Mouse (Mus musculus) midbrain, embryonic 13.5 days (tissue): ENCODE data around the gene Kcnq1. TPM values are rescaled to one million over a fixed set of nuclear protein-coding genes. Genes with fewer than 3 reads are reported as not detected.
A peak's percentile ranks its signal among the peaks of the same experiment; 100 is the strongest.

ENCODE experiments used
- ATAC-seq: fragments of 200-750 bp; cut with Nextera tagmentation; 2 replicates; pipeline ENCODE4 v1.8.0; 2017; ENCODE audit warnings: mild to moderate bottlenecking, moderate TSS enrichment, moderate library complexity
- H3K27ac ChIP-seq: fragments of 300-500 bp; sonication (generic); 2 replicates; pipeline ENCODE4 v1.5.1; 2015; ENCODE audit warnings: inconsistent platforms, mild to moderate bottlenecking, moderate library complexity
- H3K27me3 ChIP-seq: fragments of 300-500 bp; sonication (generic); 2 replicates; pipeline ENCODE4 v1.6.1; 2015; ENCODE audit warnings: mild to moderate bottlenecking, inconsistent platforms
- H3K36me3 ChIP-seq: fragments of 300-500 bp; sonication (generic); 2 replicates; pipeline ENCODE4 v1.6.1; 2015; ENCODE audit warnings: mild to moderate bottlenecking, inconsistent platforms
- H3K4me1 ChIP-seq: fragments of 300-500 bp; sonication (generic); replicated peaks from 2 replicates; pipeline ENCODE4 v1.6.1; 2015; ENCODE audit warnings: inconsistent platforms
- H3K4me2 ChIP-seq: fragments of 300-500 bp; sonication (generic); replicated peaks from 2 replicates; pipeline ENCODE4 v1.6.1; 2015; ENCODE audit warnings: moderate library complexity, mild to moderate bottlenecking, inconsistent platforms
- H3K4me3 ChIP-seq: fragments of 300-500 bp; sonication (generic); replicated peaks from 2 replicates; pipeline ENCODE4 v1.5.1; 2015; ENCODE audit warnings: mild to moderate bottlenecking, inconsistent platforms
- H3K9ac ChIP-seq: fragments of 300-500 bp; sonication (generic); replicated peaks from 2 replicates; pipeline ENCODE4 v1.6.1; 2015; ENCODE audit warnings: mild to moderate bottlenecking, inconsistent platforms
- H3K9me3 ChIP-seq: fragments of 300-500 bp; sonication (generic); 2 replicates; pipeline ENCODE4 v1.6.1; 2016; ENCODE audit warnings: mild to moderate bottlenecking, inconsistent platforms
- WGBS: fragments of 180-500 bp; shearing (Covaris S2); methylation state at CpG from one replicate; pipeline ENCODE4 v1.1.7; 2015; 5-methylcytosine and 5-hydroxymethylcytosine counted together
- polyA plus RNA-seq: library from polyadenylated mRNA; unstranded; fragments of >200 nt; fragmentation: Nextera tagmentation; extraction: Ambion mirVana; gene quantifications from 2 replicates; pipeline ENCODE4 v1.2.1, GENCODE M21; 2015

Gene Kcnq1
- polyA plus RNA-seq, 1 experiment from 2014 or later, result 0.89 TPM

DNA sequence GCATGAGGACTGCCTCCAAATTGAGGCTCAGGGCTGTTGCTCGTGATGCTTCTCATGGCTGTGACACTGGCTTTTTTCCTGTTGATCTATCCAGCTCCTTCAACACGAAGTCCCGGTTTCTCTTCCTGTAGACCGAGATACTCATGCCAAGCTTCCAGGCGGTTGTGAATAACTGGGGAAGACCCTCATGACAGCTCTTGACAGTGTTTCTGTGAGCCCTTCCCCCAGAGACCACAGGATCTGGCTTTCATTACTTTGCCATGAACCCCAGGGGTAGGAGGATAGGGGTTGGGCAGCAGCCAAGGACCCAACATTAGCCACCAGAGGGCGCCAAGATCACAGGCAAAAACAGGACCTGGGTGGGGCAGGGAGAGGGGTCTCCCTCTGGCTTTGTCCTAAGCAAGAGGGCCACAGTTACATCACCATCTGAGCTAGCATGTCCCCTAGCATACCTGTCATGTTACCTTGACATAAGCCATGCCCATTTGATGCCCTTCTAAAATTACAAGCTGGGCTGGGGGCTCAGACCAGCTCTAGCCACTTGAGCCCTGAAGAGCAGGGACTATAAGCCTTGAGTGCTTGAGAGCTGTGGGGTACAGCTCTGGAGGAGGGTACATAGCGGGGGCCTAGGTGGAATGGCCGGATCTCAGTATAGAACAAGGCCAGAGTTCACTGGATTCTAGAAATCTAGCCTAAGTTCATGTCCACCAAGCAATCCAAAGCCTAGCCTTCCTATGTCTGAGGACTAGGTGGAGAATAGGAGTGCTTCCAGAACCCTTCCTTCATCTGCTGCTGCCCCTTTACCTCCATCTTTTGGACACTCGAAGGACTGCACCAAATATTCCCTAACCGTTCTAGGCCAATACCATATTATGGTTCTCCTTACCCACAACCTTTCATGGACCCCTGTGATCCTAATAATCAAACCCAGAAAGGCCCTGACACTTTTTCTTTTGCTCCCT is 11.3 kb upstream of the Kcnq1 start, which contains the start of gene Trpm5:
TSS of gene Trpm5 (minus strand) at position 51 of the 962 bp plus-strand sequence.
- WGBS, result 55% methylated on average over 10 of the region's 10 CpGs
- H3K4me3 ChIP-seq, result no peak within 1 kb of the TSS
- ATAC-seq, result no peak
- H3K4me2 ChIP-seq, result no peak within 1 kb of the TSS
- no peaks in the 10 kb centered on the region for H3K4me1 ChIP-seq
- no peak within 1 kb of the TSS for H3K27ac ChIP-seq
- no peak within 1 kb of the TSS for H3K9ac ChIP-seq
- H3K27me3 ChIP-seq, result no peaks in the 10 kb centered on the region
- H3K9me3 ChIP-seq, result no peaks in the 10 kb centered on the region
- no peaks in the 10 kb centered on the region for H3K36me3 ChIP-seq

DNA sequence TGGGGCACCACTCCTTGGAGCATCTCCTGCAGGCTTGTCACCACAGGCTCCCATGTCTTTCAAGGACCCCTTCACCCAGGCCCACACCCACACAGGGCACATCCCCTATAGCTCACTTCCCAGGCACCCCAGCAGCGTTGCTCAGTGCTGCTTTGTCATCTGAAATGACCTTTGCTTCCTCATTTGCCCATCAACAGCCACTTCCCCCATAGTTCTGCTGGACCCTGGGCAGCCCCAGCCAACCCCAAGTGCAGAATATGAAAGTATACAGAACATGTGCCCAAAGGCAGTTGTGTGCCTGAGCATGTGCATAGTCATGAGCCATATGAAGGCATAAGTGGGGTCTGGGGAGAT is 10.6 kb upstream of the Kcnq1 start:
- no peak for ATAC-seq
- no peak overlapping the region for H3K27ac ChIP-seq
- 62% methylated on average over 1 of the region's 1 CpGs for WGBS
- H3K4me3 ChIP-seq, result no peak overlapping the region
- H3K36me3 ChIP-seq, result no peaks in the 10 kb centered on the region
- no peaks in the 10 kb centered on the region for H3K9me3 ChIP-seq
- no peaks in the 10 kb centered on the region for H3K4me1 ChIP-seq
- no peak overlapping the region for H3K4me2 ChIP-seq
- H3K27me3 ChIP-seq, result 0 out of 2 replicates have a peak, but pooled peaks cover 3% of the 10 kb centered on the region
- H3K9ac ChIP-seq, result no peak overlapping the region

DNA sequence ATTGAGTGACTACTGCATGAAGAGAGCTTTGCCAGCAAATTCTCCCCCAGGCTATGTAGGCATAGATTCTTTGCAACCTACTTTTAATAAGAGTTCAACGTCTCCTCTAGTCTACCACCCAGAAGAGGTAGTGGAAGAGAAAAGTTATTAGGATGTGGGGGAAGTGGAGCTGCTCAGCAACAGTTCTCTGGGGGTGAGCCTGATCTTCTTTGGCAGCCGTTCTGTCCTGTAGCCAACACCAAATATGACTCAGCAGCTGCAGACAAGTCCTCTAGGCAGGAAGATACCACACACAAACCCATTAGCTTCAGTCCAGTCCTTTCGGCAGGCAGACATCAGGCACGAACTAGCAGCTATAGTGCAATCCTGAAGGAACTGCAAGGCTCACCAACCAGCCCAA is 5.4 kb upstream of the Kcnq1 start:
- no peak for ATAC-seq
- WGBS, result 80% methylated on average over 4 of the region's 4 CpGs
- H3K4me1 ChIP-seq, result no peaks in the 10 kb centered on the region
- H3K4me2 ChIP-seq, result no peak overlapping the region
- no peak overlapping the region for H3K4me3 ChIP-seq
- H3K9ac ChIP-seq, result no peak overlapping the region
- peaks cover 21% of the 10 kb centered on the region for H3K27me3 ChIP-seq
- H3K36me3 ChIP-seq, result no peaks in the 10 kb centered on the region
- H3K9me3 ChIP-seq, result no peaks in the 10 kb centered on the region
- no peak overlapping the region for H3K27ac ChIP-seq

DNA sequence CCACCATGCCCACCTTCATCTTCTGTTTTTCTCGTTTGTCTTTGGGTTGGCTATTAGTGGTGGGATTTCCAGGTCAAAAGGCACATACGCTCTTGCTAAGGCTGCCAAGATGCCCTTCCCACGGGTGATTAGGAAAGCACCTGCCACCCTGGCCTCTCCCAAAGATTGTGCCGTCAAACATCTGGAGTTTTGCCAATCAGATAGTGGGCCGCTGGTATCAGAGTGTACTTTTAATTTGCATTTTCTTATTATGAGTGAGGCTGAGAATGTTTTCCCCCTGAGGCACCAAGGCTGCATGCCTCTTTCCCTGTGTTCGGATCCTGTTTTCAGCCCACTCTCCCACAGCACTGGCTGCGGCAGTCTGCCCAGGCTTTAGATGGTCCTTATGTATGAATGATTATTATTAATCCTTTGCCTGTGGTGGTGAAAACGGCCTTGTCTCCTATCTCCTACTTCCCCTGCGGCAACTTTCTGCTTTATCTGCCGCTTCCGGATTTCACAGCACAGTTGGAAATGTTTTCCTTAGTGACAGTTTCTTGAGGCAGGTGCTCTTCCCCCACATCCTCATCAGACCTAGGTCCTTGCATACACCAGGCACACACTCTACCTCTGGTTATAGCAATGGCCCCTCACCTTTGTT is 784 bp upstream of the Kcnq1 start:
- H3K4me2 ChIP-seq, result no peak overlapping the region
- H3K27ac ChIP-seq, result no peak overlapping the region
- 73% methylated on average over 11 of the region's 11 CpGs for WGBS
- H3K9me3 ChIP-seq, result no peaks in the 10 kb centered on the region
- no peak overlapping the region for H3K4me3 ChIP-seq
- H3K27me3 ChIP-seq, result peaks cover 60% of the 10 kb centered on the region
- H3K9ac ChIP-seq, result no peak overlapping the region
- no peaks in the 10 kb centered on the region for H3K36me3 ChIP-seq
- no peak for ATAC-seq
- peaks cover 10% of the 10 kb centered on the region for H3K4me1 ChIP-seq

DNA sequence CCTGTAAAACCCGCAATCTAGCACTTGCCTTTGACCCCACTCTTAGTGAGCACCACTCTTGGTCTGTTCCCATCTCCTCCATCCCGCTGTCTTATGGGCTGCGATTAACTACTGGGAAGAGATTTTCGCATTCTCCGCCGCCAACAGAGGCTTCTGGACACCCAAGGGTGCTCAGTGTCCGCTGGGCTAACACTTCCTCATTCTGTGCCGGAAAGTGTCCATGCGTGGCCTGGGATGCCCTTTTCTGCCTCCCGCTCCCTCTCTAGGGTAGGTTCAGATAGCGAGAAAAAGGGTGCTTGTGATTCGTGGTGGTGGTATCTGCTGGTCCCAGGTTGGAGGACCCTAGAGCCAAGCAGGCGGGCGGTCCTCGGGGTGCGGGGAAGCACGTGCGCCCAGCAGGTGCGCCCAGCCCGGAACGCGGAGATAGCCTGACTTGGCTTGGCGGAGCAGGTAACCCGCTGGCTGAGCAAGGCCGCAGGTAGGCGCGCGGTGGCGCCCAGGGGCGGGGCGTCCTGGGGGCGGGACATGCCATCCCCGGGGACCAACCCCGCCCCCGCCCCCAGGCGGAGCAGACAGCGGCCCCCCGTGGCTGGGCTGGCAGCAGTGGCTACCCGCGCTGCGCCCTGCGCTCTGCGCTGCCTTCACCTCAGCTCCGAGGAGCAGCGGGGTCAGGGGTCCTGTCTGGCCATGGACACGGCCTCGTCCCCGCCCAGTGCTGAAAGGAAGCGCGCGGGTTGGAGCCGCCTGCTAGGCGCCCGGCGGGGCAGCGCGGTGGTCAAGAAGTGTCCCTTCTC is 707 bp downstream of the Kcnq1 start:
- no peaks in the 10 kb centered on the region for H3K36me3 ChIP-seq
- 10% methylated on average over 45 of the region's 57 CpGs for WGBS
- H3K27ac ChIP-seq, result no peak overlapping the region
- H3K4me3 ChIP-seq, result peak overlapping the region; percentile 25
- H3K9ac ChIP-seq, result no peak overlapping the region
- H3K27me3 ChIP-seq, result peaks cover 60% of the 10 kb centered on the region
- no peak for ATAC-seq
- no peaks in the 10 kb centered on the region for H3K9me3 ChIP-seq
- peaks cover 10% of the 10 kb centered on the region for H3K4me1 ChIP-seq
- H3K4me2 ChIP-seq, result peak overlapping the region; percentile 48

DNA sequence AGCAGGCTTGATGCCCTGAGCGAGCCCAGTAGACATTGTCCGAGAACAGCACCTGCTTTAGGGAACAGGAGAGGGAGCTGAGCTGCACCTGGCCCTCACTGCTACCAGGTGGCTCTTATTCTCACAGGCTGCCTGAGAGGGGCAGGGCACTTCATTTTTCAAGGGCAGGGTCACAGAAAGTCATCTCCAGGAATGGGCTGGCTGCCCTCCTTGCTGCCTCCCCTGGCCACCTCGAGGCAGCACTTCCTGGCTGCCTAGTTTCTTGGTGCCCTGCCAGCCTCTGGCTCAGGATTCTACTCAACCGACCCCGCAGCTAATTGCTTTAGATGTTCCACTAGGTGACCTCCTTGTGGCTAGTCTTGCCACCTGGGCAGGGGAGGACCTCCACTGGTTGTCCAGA is 2.0 kb downstream of the Kcnq1 start:
- Histone ChIP-seq H3K4me2 (no peak overlapping the region), H3K27ac (no peak overlapping the region), H3K9ac (no peak overlapping the region), H3K36me3 (no peaks in the 10 kb centered on the region), H3K27me3 (peaks cover 60% of the 10 kb centered on the region), H3K9me3 (no peaks in the 10 kb centered on the region), H3K4me1 (peaks cover 10% of the 10 kb centered on the region), H3K4me3 (no peak overlapping the region)
- 40% methylated on average over 5 of the region's 5 CpGs for WGBS
- ATAC-seq, result no peak

DNA sequence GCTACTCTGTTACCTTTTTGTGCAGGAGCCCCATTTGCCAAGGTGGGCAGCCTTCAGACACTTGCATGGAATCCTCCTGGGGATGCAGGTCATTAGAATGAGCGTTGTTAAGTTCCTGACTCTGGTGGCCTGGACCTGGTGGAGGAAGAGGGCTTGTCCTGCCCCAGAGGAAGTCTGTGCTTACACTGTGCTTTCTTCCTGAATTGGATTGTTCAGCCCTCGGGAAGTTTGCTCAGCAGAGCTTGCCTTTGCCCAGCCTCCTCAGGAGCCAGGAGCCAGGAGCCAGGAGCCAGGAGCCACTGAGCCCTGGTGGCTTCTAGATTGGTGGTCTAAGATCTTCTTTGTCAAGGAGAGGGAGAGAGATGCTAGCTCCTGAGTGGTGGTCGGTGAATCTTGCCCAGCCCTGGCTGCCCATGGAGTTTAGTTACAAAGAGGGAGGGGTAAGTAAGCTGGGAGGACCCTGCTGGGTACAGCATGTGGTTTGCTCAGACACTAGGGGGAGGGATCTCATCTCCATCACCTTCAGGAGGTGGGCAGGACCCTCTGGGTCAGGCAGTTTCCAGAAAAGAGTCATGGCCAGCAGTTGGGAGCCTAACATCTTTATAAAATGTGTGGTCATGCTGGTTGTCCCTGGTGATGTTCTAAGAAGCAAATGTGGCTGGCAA is 3.0 kb downstream of the Kcnq1 start:
- peaks cover 55% of the 10 kb centered on the region for H3K27me3 ChIP-seq
- no peak for ATAC-seq
- H3K36me3 ChIP-seq, result no peaks in the 10 kb centered on the region
- no peaks in the 10 kb centered on the region for H3K9me3 ChIP-seq
- WGBS, result 29% methylated on average over 3 of the region's 3 CpGs
- no peak overlapping the region for H3K9ac ChIP-seq
- no peak overlapping the region for H3K4me3 ChIP-seq
- H3K4me1 ChIP-seq, result peaks cover 10% of the 10 kb centered on the region
- H3K27ac ChIP-seq, result no peak overlapping the region
- no peak overlapping the region for H3K4me2 ChIP-seq

DNA sequence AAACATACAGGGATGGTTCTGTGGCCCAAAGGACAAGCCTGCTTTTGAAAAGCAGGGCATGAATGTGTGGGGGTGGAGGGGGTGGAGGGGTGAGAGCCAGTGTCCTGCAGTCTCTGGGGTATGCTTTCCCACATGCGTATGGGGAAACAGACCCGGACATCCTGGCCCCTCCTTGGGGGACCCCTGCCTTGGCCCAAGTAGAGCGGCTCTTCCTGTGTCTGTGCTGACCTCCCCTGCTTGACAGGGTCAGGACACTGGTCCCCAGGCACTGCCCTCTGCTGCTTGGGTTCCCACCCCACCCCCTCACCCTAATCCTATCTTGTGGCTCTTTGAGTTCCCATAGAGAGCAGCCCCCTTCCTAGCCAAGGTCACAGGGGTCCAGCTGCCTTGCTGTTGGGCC is 3.5 kb downstream of the Kcnq1 start:
- Histone ChIP-seq H3K9ac (no peak overlapping the region), H3K9me3 (no peaks in the 10 kb centered on the region), H3K4me2 (no peak overlapping the region), H3K4me3 (no peak overlapping the region), H3K36me3 (no peaks in the 10 kb centered on the region), H3K4me1 (peaks cover 10% of the 10 kb centered on the region), H3K27me3 (peaks cover 52% of the 10 kb centered on the region), H3K27ac (no peak overlapping the region)
- 50% methylated on average over 3 of the region's 3 CpGs for WGBS
- no peak for ATAC-seq

DNA sequence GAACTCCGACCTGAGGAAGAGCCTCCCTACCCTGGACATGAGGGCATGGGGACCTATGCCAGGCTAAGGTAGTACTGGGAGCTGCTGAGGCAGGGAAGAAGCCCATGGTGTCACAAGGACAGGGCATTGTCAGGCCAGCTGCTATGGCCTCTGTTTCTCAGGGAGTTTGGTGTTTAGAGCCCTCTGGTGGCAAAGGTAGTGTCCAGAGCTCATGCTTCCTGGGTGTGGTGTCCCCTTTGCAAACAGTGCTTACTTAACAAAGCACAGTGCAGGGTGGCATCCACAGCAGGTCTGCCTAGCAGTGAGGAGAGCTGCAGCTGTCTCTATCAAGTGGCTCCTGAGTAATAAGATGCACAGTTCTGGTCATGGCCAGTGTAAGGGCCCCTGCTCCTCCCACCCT is 4.6 kb downstream of the Kcnq1 start:
- H3K9ac ChIP-seq, result no peak overlapping the region
- H3K27me3 ChIP-seq, result peaks cover 41% of the 10 kb centered on the region
- no peak overlapping the region for H3K4me2 ChIP-seq
- H3K4me3 ChIP-seq, result no peak overlapping the region
- no peak for ATAC-seq
- peaks cover 10% of the 10 kb centered on the region for H3K4me1 ChIP-seq
- WGBS, result 70% methylated on average over 1 of the region's 1 CpGs
- H3K27ac ChIP-seq, result no peak overlapping the region
- H3K9me3 ChIP-seq, result peaks cover 4% of the 10 kb centered on the region
- no peaks in the 10 kb centered on the region for H3K36me3 ChIP-seq

DNA sequence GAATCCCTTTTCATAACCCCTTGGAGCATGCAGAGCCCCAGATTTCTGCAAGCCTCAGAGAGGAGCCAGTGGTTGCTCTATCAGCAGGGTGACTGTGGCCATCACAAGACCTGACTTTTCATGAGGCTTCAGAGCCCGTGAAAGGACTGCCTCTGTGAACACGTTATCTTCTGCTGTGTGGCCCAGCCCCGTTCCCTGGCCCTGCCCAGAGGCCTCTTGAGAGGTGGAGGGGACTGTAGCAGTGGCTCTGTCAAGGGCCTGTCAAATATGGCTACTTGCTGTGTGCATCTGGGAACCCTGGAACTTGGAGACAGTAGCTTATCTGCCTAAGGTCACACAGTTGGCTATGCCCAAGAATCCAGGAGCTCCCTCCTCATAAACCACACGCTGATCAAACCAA is 5.6 kb downstream of the Kcnq1 start:
- Histone ChIP-seq H3K9me3 (peaks cover 4% of the 10 kb centered on the region), H3K4me3 (no peak overlapping the region), H3K4me1 (peaks cover 10% of the 10 kb centered on the region), H3K36me3 (no peaks in the 10 kb centered on the region), H3K27me3 (peaks cover 32% of the 10 kb centered on the region), H3K4me2 (no peak overlapping the region), H3K27ac (no peak overlapping the region), H3K9ac (no peak overlapping the region)
- WGBS, result 67% methylated on average over 4 of the region's 4 CpGs
- no peak for ATAC-seq

DNA sequence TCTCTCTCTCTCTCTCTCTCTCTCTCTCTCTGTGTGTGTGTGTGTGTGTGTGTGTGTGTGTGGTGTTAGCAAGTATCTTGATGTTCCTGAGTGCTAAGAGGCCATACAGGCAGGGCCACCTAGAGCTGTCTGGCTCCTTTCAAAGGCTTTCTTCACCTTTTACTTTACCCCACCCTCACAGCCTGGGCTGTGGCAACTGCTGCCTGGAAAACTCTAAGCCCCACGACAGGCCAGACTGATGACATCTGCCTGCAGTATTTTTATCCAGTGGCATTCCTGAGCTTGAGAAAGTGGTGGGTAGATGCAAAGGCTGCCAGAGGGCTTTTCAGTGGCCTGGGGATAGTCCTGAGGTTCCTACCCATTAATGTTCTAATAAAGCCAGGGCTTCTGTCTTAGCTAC is 6.2 kb downstream of the Kcnq1 start:
- Histone ChIP-seq H3K36me3 (no peaks in the 10 kb centered on the region), H3K4me1 (peaks cover 4% of the 10 kb centered on the region), H3K4me2 (no peak overlapping the region), H3K4me3 (no peak overlapping the region), H3K27ac (no peak overlapping the region), H3K27me3 (peaks cover 25% of the 10 kb centered on the region), H3K9me3 (peaks cover 4% of the 10 kb centered on the region), H3K9ac (no peak overlapping the region)
- 45% methylated on average over 1 of the region's 1 CpGs for WGBS
- ATAC-seq, result no peak
